Mouse (Mus musculus) layer of hippocampus, postnatal 14 days (tissue): ENCODE measurements around the gene Ptch1. TPM values are rescaled to one million over a fixed set of nuclear protein-coding genes. Genes with fewer than 3 reads are reported as not detected.

Experiments used
- DNase-seq, 2 experiments: peaks; one replicate each; pipeline ENCODE4 v3.0.0; 2021 to 2022; ENCODE audit warnings: low spot score in 2 of 2, mixed read lengths in 1 of 2
- long read RNA-seq, 2 experiments: library from polyadenylated mRNA; stranded (forward); transcript quantifications; one replicate each; pipeline ENCODE4 v2.0.0; 2021
- total RNA-seq, 2 experiments: library from RNA; stranded (reverse); gene quantifications; 2 replicates each; pipeline ENCODE4 v1.2.3; 2021

The Ptch1 gene
- total RNA-seq = 10 to 100 TPM; 40.2 to 48.1 TPM
- long read RNA-seq, experiment 1, partial matches to known transcripts = 2 of 19 reads
- long read RNA-seq, experiment 1, other reads (novel, unspliced or antisense) = 17 of 19 reads
- long read RNA-seq, experiment 2, partial matches to known transcripts = 0 of 30 reads
- long read RNA-seq, experiment 2, other reads (novel, unspliced or antisense) = 30 of 30 reads

DNA sequence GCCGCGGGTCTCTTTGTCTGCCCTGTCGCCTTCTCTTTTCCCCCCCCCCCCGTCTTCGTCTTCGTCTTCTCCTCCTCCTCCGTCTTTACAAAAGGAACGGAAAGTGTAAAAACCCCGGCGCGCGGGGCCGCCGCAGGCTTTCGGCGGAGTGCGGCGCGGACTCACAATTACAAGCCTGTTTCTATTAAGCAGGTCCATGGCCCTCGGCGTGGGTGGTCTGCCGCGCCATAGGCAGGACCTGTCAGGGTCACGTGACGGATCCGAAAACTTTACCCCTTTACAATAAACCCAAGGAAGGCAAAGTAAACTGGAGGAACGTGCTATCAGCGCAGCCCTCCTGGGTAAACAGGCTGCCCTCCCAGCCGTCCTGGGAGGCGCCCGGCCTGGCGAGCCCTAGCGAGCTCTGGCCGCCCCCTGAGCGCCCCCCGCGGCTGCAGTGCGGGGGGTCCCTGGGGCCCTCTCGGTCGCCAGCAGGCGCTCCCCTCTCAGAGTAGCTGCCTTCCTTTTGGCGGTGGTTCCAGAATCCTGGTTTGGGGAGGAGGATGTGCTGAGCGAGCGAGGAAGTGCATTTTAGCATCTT lies at the start of gene Ptch1:
Gene Ptch1, minus strand, starts transcription at position 343 of the 580 bp plus-strand sequence.
- peak in 1 of 2 experiments; percentile 51 for DNase-seq

DNA sequence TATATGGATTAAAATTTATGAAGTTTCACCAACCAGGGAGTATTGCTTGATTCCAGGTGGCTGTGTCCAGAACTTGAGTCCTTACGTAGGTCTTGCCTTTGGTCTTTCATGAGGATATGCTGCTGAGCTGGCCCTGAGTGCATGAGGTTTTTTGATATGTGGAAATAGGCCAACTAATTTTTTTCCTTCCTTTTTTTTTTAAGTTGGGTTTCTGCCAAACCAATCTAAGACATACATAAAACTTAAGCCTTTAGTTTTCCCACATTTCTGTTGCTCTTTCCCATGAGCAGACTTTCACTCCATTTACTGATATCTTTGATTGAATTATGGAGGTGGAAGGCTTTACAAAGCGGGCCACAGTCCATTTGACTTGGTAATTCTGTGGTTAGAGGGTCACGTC lies 47.9 kb upstream of the Ptch1 start:
- DNase-seq = no peak

DNA sequence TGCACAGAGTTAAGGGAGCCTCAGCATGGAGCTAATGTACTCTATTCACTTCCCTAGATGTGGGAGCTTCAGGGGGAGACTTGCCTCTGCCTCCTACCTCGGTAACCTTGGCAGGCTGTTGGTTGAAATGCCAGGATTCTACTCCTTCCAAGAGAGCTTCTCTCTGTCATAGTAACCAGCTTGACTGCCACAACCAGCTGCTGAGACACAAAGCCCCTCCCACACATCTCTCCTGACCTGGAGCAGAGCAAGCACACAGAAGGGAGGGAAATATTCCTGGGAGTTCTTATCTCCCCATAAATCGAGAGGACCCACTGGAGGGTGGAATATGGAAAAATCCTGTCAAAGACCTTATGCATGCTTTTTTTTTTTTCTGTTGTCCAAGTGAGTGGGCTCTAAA lies 39.8 kb upstream of the Ptch1 start:
- DNase-seq = no peak

DNA sequence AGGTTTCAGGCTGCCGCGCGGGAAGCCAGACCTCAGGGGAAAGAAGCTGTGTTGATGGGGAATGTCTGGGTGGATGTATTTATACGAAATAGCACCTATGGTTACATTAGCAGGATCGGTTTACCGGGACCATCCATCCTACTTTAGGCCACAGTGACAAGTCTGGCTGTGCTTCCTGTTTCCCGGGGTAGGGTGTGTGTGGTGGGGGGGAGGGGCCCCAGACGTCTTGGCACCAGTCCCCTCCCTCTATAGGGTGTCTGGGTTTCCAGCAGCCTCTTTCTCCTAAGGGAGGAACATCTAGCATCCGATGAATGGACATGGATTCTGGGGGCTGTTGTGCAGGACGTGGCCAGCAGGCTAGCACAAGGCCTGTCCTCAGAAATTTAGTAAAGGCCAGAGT lies 36.3 kb upstream of the Ptch1 start:
- DNase-seq = no peak

DNA sequence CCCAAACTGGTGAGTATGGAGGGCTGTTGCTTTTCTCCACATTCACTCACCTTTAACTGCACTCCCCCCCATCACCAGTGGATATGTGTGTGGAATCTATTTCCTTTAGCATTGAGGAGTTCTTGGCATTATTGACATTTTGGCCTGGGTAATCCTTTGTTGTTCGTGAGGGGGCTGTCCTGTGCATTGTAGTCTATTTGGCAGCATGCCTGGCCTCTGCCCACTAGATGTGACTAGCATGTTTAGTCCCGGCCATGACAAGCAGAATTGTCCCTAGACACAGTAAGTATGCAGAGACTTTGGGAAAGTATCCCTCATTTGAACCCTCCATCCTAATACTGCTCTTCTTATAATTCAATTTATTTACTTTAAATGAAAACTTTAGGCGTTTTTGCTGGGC lies 24.2 kb upstream of the Ptch1 start:
- no peak for DNase-seq

DNA sequence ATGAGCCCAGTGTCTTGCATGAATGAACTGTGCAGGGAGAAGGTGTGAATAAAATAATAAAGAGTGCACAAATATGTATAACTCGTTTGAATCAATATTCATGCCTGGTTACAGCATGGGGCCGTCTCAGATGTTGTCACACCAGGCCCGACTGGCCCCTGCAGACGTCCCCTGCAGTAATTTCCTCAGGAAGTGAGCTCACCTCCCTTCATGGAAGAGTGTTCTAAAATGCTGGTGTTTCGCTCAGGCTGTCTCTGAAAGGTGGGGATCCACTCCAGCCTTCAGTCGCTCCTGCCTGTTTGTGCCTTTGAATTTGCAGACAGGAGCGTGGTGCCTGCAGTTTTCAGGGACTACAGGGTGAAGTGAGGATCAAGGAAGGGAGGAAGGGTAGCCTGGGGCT lies 22.5 kb upstream of the Ptch1 start:
- DNase-seq = no peak

DNA sequence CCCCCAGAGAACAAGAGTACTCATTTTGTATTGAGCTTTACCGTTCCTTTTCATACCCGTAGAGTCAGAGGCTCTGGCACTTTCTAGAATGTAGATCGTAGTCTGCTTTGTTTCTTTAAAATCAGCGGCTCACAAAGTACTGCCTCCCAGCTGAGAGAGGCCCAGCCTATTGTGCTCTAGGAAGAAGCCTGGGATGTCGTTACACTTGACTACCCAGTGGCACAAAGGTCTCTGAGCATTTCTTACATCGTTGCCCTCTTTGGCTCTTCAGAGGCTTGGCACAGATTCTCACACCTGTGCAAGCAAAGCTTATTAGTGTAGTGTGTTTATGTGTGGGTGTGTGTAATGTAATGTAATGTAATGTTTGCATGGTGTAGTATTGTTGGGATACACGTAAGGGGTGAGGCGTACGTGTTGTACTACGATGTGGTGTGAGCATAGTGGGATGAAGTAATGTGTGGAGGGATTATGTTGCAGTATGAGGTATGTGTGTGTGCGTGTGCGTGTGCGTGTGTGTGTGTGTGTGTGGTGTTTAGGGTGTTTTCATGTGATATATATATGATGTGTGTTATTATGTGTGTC lies 20.2 kb upstream of the Ptch1 start:
- DNase-seq = no peak

DNA sequence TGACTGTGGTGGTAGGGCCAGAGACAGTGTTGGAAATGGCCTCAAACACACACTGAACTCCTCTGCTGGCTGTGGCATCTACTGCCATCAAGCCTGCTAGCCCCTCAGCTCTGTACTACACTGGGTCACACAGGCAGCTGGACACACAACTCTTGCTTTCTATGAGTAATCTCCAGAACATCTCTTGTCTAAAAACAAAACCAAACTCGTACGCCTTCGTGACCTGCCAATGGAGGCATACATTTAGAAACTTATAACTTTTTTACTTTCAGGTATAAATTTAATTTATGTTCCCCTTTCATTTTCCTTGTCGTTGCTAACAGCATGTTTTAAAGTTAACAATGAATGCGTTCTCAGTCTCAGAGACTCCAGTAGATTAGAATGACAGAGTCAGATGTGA lies 19.4 kb upstream of the Ptch1 start:
- DNase-seq = no peak

DNA sequence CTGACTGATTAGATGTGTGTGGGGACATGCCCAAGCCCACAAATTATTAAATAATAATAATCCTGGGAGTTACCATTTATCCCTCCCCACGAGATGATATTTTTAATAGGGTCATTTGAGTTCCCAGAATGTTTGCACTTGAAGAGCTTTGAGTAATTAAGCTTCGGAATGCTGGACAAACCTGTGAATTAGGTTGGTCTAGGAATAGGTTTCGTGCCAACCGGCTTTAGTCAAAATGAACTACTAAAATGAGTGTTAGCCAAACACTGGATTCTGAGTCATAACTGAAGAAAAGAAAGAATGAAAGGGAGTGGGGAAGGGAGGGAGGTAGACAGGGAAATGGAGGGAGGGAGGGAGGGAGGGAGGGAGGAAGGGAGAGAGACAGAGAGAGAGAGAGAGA lies 1.2 kb upstream of the Ptch1 start:
- DNase-seq = no peak

DNA sequence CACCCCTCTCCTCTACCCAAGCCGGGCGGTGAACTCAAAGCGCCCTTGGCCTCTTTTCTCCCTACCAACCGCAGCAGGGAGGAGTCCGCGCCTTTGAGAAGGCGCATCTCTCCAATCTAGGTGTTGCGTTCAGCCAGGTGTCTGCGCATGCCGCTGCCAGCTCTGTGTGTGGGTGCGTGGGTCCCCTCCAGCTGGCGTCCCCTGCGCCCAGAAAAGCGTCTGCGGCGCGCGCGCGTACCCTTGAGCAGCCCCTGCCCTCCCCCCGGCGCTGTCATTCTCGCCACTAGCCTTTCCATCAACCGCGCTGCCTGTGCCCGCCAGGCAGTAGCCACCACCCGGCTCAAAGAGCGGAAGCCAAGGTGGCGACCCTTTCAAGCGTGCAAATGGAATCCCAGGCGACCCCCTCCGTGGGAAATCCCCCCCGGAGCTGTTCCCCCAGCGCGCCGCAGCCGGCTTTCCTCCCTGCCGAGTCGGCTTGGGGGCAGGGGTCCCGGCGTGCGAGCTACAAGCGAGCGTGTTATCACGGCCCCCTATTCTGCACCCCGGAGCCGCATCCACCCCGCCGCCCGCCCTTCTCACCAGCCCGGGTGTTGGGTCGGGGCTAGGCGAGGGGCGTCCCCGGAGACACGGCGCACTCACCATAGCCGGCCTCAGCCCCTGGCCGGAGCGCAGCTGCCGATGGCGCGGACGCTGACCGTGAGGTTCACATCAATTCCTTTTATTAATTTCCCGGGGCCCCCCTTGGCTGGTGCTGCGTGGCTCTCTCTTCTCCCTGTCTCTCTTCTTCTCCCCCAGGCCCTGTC lies 744 bp downstream of the Ptch1 start:
- peak in 1 of 2 experiments; percentile 46 for DNase-seq

DNA sequence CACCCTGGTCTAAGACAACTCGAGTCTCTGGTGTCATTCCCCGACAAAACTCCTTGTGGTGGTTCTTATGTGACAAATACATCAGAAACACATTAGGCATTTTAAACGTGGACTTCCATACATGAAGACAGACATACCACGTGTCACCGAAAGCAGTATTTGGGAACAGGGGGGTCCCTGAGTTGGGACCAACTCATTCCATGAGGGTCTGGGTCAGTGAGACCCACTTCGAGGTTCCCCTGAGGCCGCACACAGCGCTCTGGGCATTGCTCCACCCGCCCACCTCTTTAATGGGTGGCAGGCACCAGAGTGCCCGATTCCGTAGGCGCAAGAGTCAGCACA lies 1.3 kb downstream of the Ptch1 start:
- no peak for DNase-seq

DNA sequence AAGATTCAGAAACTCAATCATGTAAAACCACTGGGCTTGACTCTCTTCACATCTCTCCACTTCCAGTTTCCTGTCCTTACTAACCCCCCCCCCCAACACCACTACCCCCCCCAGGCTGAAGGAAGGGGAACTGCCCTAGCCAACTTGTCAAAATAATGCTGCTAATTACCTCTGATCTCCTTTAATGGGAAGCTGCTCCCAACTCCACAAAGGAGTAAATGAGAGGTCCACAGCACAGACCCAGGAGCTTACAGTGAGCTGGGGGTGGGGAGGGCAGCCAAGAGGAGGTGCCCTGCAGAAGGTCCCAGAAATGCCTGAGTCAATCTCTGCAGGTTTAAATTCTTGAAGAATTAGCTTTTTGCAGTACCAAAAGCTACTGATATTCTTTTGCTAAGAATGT lies 2.9 kb downstream of the Ptch1 start:
- DNase-seq = no peak

DNA sequence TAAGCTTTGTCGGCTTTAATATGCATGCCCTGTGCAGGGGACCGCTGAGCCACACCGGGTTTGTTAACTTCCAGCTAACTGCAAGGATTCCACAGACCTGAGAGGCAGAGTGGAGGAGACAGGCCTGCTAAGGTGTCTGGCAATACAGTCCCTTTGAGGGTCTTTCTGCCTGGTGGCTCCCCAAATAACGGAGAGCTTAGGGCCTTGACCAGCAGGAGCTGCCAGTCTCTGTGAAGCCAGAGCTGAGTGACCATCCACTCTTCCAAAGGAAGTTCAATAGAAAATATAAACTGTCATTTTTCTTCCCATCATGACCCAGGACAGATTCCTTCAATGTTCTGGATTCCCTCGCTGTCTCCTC lies 4.0 kb downstream of the Ptch1 start:
- no peak for DNase-seq

DNA sequence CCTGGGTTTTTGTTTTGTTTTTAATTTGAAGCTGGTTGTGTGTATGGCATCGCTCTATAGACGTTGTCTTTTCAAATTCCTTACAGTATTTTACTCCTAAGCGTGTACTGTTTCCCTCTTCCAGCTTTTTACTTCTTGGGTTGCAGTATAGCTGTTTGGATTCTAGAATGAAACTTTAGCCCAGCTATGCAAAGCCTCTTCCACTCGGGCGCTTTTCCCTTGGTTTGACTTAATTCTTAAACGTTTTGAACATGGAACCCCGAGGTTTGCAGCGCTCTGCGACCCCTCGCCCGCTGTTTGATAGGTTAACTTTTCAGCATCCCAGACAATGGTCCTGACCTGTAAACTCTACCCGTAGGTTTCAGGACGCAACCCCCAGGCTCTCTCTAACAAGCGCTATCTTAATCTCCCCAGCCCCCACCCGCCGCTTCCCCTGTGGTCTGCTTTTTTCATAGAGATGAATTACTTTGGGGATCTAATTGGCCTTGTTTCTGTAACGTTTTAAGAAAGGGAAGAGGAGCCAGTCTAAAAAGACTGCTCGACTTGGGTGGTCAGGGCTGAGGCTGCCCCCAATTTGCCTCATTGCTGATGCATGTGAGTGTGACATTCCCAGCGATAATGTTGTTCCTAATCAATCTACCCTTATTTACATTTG lies 4.5 kb downstream of the Ptch1 start:
- no peak for DNase-seq

DNA sequence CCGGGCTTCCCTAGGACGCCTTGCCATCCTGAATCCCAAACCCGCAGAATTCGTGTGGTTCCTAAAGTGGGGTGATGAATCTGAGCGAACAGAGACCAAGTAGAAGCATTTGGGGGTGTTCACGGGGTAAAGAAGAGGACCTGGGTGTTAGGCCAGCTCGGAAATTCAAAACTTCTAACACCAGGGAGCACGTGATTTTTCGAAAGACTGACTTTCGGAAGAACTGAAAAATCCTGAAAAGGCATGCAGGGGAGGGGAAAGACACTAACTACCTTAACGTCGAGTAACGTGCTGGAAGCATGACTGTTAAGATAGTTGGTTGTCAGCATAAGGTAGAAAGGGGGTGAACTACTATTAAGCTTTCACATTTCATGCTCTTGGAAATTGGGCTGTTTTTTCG lies 5.1 kb downstream of the Ptch1 start:
- no peak for DNase-seq

DNA sequence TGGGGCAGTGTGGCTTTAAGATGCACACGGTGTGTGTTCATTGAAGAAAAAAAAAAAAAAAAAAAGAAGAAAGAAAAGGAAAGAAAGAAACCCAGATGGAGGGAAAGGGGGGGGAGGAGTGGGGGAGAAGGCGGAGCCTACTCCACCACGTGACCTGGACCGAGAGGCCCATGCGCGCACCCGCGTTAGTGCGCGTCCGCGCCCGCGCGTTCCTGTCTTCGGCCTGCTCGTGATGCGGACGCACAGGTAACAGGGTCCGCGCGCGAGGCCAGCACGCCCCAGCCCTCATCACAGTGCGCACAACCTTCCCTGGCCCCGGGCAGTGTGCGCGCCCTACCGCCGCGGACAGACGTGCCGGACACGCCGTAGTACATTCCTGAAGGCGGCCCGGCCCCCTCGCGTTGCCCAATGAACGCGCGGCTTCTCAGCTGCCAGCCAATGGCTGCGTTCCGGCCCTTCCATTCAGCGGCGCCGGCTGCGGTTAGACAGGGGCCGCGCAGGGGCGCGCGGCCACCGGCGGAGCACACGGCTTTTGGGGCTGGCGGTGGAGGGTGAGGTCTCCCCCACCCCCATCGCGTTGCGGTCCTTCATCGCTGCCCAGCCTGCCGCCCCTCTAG lies 5.6 kb downstream of the Ptch1 start:
- DNase-seq = peak; percentile 95

DNA sequence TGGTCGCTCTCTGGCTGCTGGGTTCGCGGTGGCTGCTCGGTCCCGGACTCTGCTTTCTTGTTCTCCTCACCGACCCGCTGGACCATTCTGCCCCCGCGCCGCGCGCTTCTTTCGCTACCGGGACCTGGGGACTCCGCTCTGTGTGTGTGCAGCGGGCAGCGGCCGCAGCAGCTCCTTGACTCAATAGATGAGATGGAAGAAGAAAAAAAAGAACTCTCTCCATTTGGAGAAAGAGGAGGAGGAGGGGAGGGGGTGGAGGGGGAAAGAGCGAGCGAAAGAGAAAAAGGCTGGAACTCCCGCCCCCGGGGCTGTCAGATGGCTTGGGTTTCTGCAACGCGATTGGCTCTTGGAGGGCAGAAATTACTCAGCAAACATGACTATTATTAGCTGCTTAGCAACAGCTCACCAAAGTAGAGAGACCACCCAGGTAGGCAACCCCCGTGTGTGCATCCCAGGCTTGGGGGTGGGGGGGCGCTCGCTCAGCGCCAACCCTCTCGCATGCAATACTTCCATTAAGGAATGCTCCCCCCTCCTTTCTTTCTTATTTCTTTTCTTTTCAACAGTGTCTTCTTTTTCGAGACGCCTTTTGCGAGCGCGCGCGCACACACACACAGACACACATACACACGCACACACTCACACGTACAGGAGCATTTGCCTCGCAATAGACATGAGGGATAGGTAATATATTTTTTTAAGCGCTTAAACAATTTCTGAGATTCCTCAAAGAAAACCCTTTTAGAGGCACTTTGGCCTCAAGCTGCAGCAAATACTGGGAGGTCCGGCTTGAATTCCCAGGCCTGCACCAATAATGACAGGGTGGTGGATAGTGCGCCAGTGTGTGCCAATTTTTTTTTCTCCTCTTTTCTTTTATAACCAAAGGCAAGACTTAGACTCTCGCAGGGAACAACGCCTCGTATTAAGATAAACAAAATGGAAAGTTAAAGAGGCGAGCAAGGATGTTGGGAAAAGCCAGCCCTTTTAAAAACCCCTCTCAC lies 7.1 kb downstream of the Ptch1 start:
- DNase-seq = peak; percentile 75 to 93

DNA sequence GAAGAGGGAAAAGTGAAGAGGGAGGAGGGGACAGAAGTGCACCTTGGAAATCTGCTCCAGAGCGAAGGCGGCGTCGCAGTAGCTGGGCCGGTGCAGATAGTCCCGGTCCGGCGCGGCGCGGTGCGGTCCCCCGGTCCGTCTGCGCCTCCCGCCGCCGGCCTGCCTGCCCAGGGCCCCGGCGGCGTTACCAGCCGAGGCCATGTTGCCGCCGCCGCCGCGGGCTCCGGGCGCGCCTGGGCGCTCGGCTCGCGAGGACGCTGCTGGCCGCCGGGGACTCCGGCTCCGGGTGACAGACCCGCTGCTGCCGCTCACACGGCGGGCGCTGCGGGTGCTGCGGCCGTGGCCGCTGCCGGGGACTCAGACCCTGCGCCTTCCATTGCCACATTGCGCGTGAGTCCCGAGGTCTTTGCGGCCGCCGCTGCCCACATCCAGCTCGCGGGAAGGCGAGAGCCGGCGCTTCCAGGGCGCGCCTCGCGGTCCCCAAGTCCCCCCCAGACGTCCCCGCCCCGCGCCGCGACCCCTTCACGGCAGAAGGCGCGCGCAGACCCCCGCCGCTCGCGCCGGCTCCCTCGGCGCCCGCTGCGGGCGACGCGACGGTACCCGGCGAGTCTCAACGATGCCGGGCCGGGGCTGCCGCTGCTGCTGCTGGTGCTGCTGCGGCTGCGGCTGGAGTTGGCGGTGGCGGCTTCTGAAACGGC lies 7.9 kb downstream of the Ptch1 start:
- DNase-seq = no peak

DNA sequence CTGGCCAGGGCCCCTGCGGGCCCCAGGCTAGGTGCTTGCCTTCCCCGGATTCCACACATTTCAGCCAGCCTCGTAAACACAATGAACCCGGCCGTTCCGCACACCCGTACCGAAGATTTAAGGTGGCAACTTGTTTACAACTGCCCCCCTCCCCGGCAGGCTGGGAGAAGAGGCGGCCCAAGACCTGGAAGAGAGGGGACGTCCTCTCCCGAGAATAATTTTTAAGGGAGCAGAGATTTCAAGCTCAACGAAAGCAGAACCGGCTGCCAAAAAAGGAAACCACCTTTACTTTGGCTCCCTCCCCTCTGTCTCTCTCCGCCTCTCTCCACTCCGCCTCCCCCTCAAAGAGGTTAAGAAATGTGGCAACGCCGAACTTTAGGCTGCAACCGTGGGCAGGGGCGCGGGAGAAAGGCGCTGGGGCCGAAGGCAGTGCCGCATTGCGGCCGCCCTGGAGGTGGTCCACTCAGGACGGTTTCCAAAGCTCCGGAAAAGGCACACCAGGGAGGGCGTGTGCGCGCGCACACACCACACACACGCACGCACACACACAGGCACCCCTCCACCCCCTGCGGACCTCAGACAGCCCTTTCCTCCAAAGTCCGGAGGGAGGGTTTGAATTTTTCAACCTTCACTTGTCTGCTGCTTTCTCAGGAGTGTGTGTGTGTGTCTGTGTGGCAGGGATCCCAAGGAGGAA lies 8.6 kb downstream of the Ptch1 start:
- DNase-seq = peak in 1 of 2 experiments; percentile 65
